Mouse (Mus musculus) left cerebral cortex, postnatal 10 days (tissue): ENCODE results near the gene Slc35f5. TPM values are rescaled to one million over a fixed set of nuclear protein-coding genes. Genes with fewer than 3 reads are reported as not detected.
"Not testable (repeated sequence)": the region's sequence is repeated elsewhere in the genome, so short reads cannot be mapped to it uniquely, and the experiment has no call there.

Source experiments
- DNase-seq, 2 experiments: peaks; one replicate each; pipeline ENCODE4 v3.0.0; 2021 to 2022; ENCODE audit warnings: low spot score in 2 of 2, mixed read lengths in 1 of 2; ENCODE audit errors: extremely low spot score in 1 of 2
- intact Hi-C: fragments of 180-260 bp; cut with DNase I; formaldehyde crosslinking; loops from one replicate; pipeline ENCODE4 v1.15.1; 2025
- total RNA-seq, 2 experiments: library from RNA; stranded (reverse); gene quantifications; 2 replicates each; pipeline ENCODE4 v1.2.3; 2021

Gene Slc35f5
- total RNA-seq = 10 to 100 TPM; 30.3 to 32.4 TPM

- DNase-seq = peak; percentile 94 to 99
- intact Hi-C loops = loop anchor here (2.0 to 5.0 kb wide), 2 partner anchors 126 to 158 kb away; partner anchors contain the start of gene Actr3
These were observed at the start of gene Slc35f5 for GRCm38 (mm10) chr1:125560259-125561192. Slc35f5 (plus strand) TSS chr1:125560595.

- DNase-seq = no peak
- intact Hi-C loops = no loop called here
These were observed 45.7 kb upstream of the Slc35f5 start for GRCm38 (mm10) chr1:125514706-125515105.

- DNase-seq = no peak
- intact Hi-C loops = no loop called here
These were observed 43.3 kb upstream of the Slc35f5 start for GRCm38 (mm10) chr1:125516910-125517659.

- DNase-seq = peak in 1 of 2 experiments; percentile 48
- intact Hi-C loops = no loop called here
These were observed 41.2 kb upstream of the Slc35f5 start for GRCm38 (mm10) chr1:125519107-125519611.

- intact Hi-C loops = no loop called here
- peak in 1 of 2 experiments; percentile 35 for DNase-seq
These were observed 34.3 kb upstream of the Slc35f5 start for GRCm38 (mm10) chr1:125525965-125526665.

GRCm38 (mm10) chr1:125526666-125527004 is 33.8 kb upstream of the Slc35f5 start:
- no peak for DNase-seq
- intact Hi-C loops = no loop called here

GRCm38 (mm10) chr1:125527364-125527763 is 33.0 kb upstream of the Slc35f5 start:
- intact Hi-C loops = no loop called here
- no peak for DNase-seq

GRCm38 (mm10) chr1:125533180-125533912 is 27.0 kb upstream of the Slc35f5 start:
- intact Hi-C loops = not testable (repeated sequence)

GRCm38 (mm10) chr1:125537131-125537530 is 23.3 kb upstream of the Slc35f5 start:
- intact Hi-C loops = no loop called here
- DNase-seq = no peak

More at GRCm38 (mm10) chr1:125533180-125533912, 27.0 kb upstream of the Slc35f5 start:
- not testable (repeated sequence) for DNase-seq

GRCm38 (mm10) chr1:125537776-125538175 is 22.6 kb upstream of the Slc35f5 start:
- intact Hi-C loops = no loop called here
- DNase-seq = no peak

GRCm38 (mm10) chr1:125539312-125539711 is 21.1 kb upstream of the Slc35f5 start:
- intact Hi-C loops = no loop called here
- no peak for DNase-seq

- intact Hi-C loops = loop anchor here (5.0 kb wide), 1 partner anchor 80 kb away; no protein-coding TSS in a partner anchor
- no peak for DNase-seq
These were observed 18.1 kb upstream of the Slc35f5 start for GRCm38 (mm10) chr1:125542008-125542999.

GRCm38 (mm10) chr1:125549872-125550271 is 10.5 kb upstream of the Slc35f5 start:
- no peak for DNase-seq

GRCm38 (mm10) chr1:125550359-125550758 is 10.0 kb upstream of the Slc35f5 start:
- DNase-seq = no peak
- intact Hi-C loops = no loop called here

More at GRCm38 (mm10) chr1:125549872-125550271, 10.5 kb upstream of the Slc35f5 start:
- intact Hi-C loops = no loop called here

- intact Hi-C loops = no loop called here
These were observed 8.8 kb upstream of the Slc35f5 start for GRCm38 (mm10) chr1:125551564-125551963.

GRCm38 (mm10) chr1:125559261-125559660 is 1.1 kb upstream of the Slc35f5 start:
- no peak for DNase-seq
- intact Hi-C loops = no loop called here

More at GRCm38 (mm10) chr1:125551564-125551963, 8.8 kb upstream of the Slc35f5 start:
- no peak for DNase-seq

GRCm38 (mm10) chr1:125559721-125560120 is 674 bp upstream of the Slc35f5 start:
- no peak for DNase-seq
- intact Hi-C loops = loop anchor here (2.0 to 5.0 kb wide), 2 partner anchors 125 to 157 kb away; partner anchors contain the start of gene Actr3
